Mouse (Mus musculus): ENCODE results near the gene Cstf3. TPM values are rescaled to one million over a fixed set of nuclear protein-coding genes. Genes with fewer than 3 reads are reported as not detected.

The Cstf3 gene
- total RNA-seq, 2 experiments from 2014 or later, result 20.9 to 60.7 TPM

DNA sequence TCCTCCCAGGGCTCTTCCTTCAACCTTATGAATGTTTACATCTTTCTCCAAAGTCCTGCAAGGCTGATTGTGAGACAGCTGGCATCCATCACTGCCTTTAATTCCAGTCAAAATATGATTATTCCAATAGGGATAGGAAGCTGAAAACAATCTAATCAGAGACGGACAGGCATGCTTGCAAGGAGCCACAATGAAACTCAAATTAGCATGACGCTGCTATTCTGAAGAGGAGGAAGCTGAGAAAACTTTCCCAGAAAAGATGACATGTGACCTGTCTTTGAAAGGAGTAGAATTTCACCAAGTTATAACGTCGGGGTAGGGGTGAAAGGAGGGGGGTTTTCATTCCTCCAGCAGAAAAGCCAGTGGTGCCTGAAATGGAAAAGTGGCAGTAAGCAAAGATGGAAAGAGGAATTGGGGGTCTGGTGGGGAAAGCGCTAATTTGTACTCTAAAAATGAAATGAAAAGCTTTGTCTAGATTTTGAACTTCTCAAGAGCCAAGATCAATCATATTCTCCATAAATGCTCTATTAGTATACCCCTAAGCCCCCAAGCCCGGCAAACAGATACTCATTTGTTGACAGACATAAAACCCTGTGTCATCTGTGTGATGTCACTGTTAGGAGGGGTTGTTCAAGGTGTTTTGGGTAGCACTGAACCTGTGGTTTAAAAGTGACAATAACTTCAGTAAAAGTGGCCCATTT, 120.5 kb downstream of the Cstf3 start:
- peak; percentile 15; the same call in 1 of the 2 replicates for ATAC-seq (replicated peaks; ENCODE audit: poor library complexity)

GRCm38 (mm10) chr2:104711585-104712485, 121.5 kb downstream of the Cstf3 start, which contains the start of gene Tcp11l1:
TSS of gene Tcp11l1 (minus strand) at chr2:104712169.
- peak; percentile 69 for ATAC-seq (replicated peaks; ENCODE audit: poor library complexity)

GRCm38 (mm10) chr2:104712486-104712809, 122.1 kb downstream of the Cstf3 start:
- peak; percentile 38 for ATAC-seq (replicated peaks; ENCODE audit: poor library complexity)

DNA sequence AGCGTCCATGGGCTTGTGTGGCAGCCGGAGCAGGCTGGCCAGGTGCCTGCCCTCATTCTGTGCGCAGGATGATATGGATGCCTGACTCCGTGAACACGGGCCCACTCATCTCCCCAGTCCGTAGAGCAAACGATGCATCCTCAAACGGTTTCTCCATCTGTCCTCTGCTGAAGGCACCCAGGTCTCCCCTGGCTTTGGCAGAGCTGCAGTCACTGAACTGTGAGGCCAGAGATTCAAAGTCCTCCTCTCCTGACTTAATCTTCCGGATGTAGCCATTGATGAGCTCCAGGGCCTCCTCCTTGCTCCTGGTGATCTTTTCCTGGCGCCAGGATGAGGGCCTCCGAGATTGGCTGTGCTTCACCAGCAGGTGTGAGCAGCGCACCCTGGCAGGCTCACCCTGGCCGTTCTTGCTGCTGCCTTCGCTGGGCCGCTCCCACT, 124.0 kb downstream of the Cstf3 start:
- ATAC-seq (replicated peaks; ENCODE audit: poor library complexity), result no peak

Other genes starting within 250 kb of the Cstf3 start
- gene D430041D05Rik, start 179.5 kb upstream of the Cstf3 start, total RNA-seq (2015), result not detected in 2 replicates
- gene D430041D05Rik, start 179.5 kb upstream of the Cstf3 start, total RNA-seq (2017), result not detected in 2 replicates
- 52.1 and 52.7 TPM in 2 replicates for gene Hipk3, start 96.1 kb upstream of the Cstf3 start, total RNA-seq (2015)
- 36.9 and 40.1 TPM in 2 replicates for gene Hipk3, start 96.1 kb upstream of the Cstf3 start, total RNA-seq (2017)
- 15.3 and 15.8 TPM in 2 replicates for gene Tcp11l1, start 121.6 kb downstream of the Cstf3 start, total RNA-seq (2015)
- 9.0 and 10.8 TPM in 2 replicates for gene Tcp11l1, start 121.6 kb downstream of the Cstf3 start, total RNA-seq (2017)
- gene Pin1rt1, start 125.9 kb downstream of the Cstf3 start, total RNA-seq (2015), result not detected in 2 replicates
- gene Pin1rt1, start 125.9 kb downstream of the Cstf3 start, total RNA-seq (2017), result not detected in 2 replicates
- gene Depdc7, start 152.4 kb downstream of the Cstf3 start, total RNA-seq (2015), result 4.5 and 5.4 TPM in 2 replicates
- gene Depdc7, start 152.4 kb downstream of the Cstf3 start, total RNA-seq (2017), result 4.1 and 4.8 TPM in 2 replicates
- 50.9 and 56.0 TPM in 2 replicates for gene Qser1, start 226.2 kb downstream of the Cstf3 start, total RNA-seq (2015)
- 8.7 and 12.7 TPM in 2 replicates for gene Qser1, start 226.2 kb downstream of the Cstf3 start, total RNA-seq (2017)

Measured in megakaryocyte progenitor cell, adult 5-6 weeks (primary cell).